Mouse (Mus musculus): ENCODE measurements around the gene Fyttd1. TPM values are rescaled to one million over a fixed set of nuclear protein-coding genes. Genes with fewer than 3 reads are reported as not detected.

The Fyttd1 gene
- polyA plus RNA-seq, 1 experiment from 2014 or later: 160 TPM

GRCm38 (mm10) chr16:32945379-32945778 lies 68.1 kb downstream of the Fyttd1 start:
- Histone ChIP-seq H3K27ac (ENCODE audit: low read depth, low read length) (no peak overlapping the region), H3K4me2 (ENCODE audit: low read length) (no peak overlapping the region), H3K9ac (ENCODE audit: low read length) (no peak overlapping the region), H3K27me3 (replicated peaks; ENCODE audit: control insufficient read depth, insufficient read depth, low read length) (no peaks in the 10 kb centered on the region), H3K9me3 (replicated peaks; ENCODE audit: control insufficient read depth, low read length) (no peaks in the 10 kb centered on the region), H3K36me3 (ENCODE audit: control insufficient read depth, insufficient read depth, low read length) (no peaks in the 10 kb centered on the region), H3K4me3 (ENCODE audit: low read depth, low read length) (no peak overlapping the region), H3K4me1 (ENCODE audit: control insufficient read depth, insufficient read depth, low read length) (no peaks in the 10 kb centered on the region)
- DNase-seq (ENCODE audit: low spot score) (no peak), ATAC-seq (no peak)
- 21% methylated on average over 5 of the region's 5 CpGs for WGBS

DNA sequence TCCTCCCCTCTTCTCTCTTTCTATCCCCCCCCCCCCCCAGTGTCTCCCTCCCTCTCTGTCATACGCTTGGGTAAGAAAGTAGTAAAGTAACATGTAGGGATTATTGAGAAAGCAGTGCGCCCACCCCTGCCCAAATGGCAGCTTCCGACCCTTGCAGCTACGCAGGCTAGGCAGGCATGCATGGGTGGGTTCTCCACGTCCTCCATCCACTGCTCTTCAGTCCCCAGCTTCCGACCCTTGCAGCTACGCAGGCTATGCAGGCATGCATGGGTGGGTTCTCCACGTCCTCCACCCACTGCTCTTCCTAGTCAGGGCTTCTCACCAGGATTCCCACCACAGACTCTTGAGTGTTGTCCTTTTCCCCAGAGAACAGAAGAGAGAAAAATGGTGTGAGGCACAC lies 70.7 kb downstream of the Fyttd1 start:
- Histone ChIP-seq H3K36me3 (ENCODE audit: control insufficient read depth, insufficient read depth, low read length) (peaks cover 7% of the 10 kb centered on the region; the same call in 1 of the 2 replicates), H3K9ac (ENCODE audit: low read length) (no peak overlapping the region), H3K4me3 (ENCODE audit: low read depth, low read length) (no peak overlapping the region), H3K4me1 (ENCODE audit: control insufficient read depth, insufficient read depth, low read length) (no peaks in the 10 kb centered on the region), H3K27ac (ENCODE audit: low read depth, low read length) (no peak overlapping the region), H3K27me3 (replicated peaks; ENCODE audit: control insufficient read depth, insufficient read depth, low read length) (no peaks in the 10 kb centered on the region), H3K4me2 (ENCODE audit: low read length) (no peak overlapping the region), H3K9me3 (replicated peaks; ENCODE audit: control insufficient read depth, low read length) (no peaks in the 10 kb centered on the region)
- DNase-seq (ENCODE audit: low spot score) (no peak), ATAC-seq (no peak)
- WGBS: 81% methylated on average over 8 of the region's 8 CpGs

GRCm38 (mm10) chr16:32948656-32949055 lies 71.4 kb downstream of the Fyttd1 start:
- no peak overlapping the region for H3K4me2 ChIP-seq (ENCODE audit: low read length)
- H3K4me1 ChIP-seq (ENCODE audit: control insufficient read depth, insufficient read depth, low read length): no peaks in the 10 kb centered on the region
- H3K9ac ChIP-seq (ENCODE audit: low read length): no peak overlapping the region
- H3K27me3 ChIP-seq (replicated peaks; ENCODE audit: control insufficient read depth, insufficient read depth, low read length): no peaks in the 10 kb centered on the region
- H3K27ac ChIP-seq (ENCODE audit: low read depth, low read length): no peak overlapping the region
- no peak for DNase-seq (ENCODE audit: low spot score)
- H3K4me3 ChIP-seq (ENCODE audit: low read depth, low read length): no peak overlapping the region
- WGBS: 84% methylated on average over 5 of the region's 5 CpGs
- H3K36me3 ChIP-seq (ENCODE audit: control insufficient read depth, insufficient read depth, low read length): peaks cover 8% of the 10 kb centered on the region; the same call in 1 of the 2 replicates
- H3K9me3 ChIP-seq (replicated peaks; ENCODE audit: control insufficient read depth, low read length): no peaks in the 10 kb centered on the region
- ATAC-seq: no peak

- Histone ChIP-seq H3K27ac (ENCODE audit: low read depth, low read length) (no peak overlapping the region), H3K4me1 (ENCODE audit: control insufficient read depth, insufficient read depth, low read length) (no peaks in the 10 kb centered on the region), H3K4me3 (ENCODE audit: low read depth, low read length) (no peak overlapping the region), H3K27me3 (replicated peaks; ENCODE audit: control insufficient read depth, insufficient read depth, low read length) (no peaks in the 10 kb centered on the region), H3K9ac (ENCODE audit: low read length) (no peak overlapping the region), H3K36me3 (ENCODE audit: control insufficient read depth, insufficient read depth, low read length) (peaks cover 8% of the 10 kb centered on the region; the same call in 1 of the 2 replicates), H3K9me3 (replicated peaks; ENCODE audit: control insufficient read depth, low read length) (no peaks in the 10 kb centered on the region), H3K4me2 (ENCODE audit: low read length) (no peak overlapping the region)
- no peak for ATAC-seq
- DNase-seq (ENCODE audit: low spot score): no peak
Observed at GRCm38 (mm10) chr16:32949281-32949680, 72.0 kb downstream of the Fyttd1 start.

GRCm38 (mm10) chr16:32951074-32951473 lies 73.8 kb downstream of the Fyttd1 start:
- H3K36me3 ChIP-seq (ENCODE audit: control insufficient read depth, insufficient read depth, low read length): peaks cover 16% of the 10 kb centered on the region
- no peak overlapping the region for H3K27ac ChIP-seq (ENCODE audit: low read depth, low read length)
- H3K4me2 ChIP-seq (ENCODE audit: low read length): no peak overlapping the region
- 88% methylated on average over 2 of the region's 2 CpGs for WGBS
- ATAC-seq (no peak), DNase-seq (ENCODE audit: low spot score) (no peak)
- no peaks in the 10 kb centered on the region for H3K4me1 ChIP-seq (ENCODE audit: control insufficient read depth, insufficient read depth, low read length)
- H3K27me3 ChIP-seq (replicated peaks; ENCODE audit: control insufficient read depth, insufficient read depth, low read length): no peaks in the 10 kb centered on the region
- H3K4me3 ChIP-seq (ENCODE audit: low read depth, low read length): no peak overlapping the region
- no peaks in the 10 kb centered on the region for H3K9me3 ChIP-seq (replicated peaks; ENCODE audit: control insufficient read depth, low read length)
- H3K9ac ChIP-seq (ENCODE audit: low read length): no peak overlapping the region

GRCm38 (mm10) chr16:32953806-32954205 lies 76.5 kb downstream of the Fyttd1 start:
- Histone ChIP-seq H3K9ac (ENCODE audit: low read length) (no peak overlapping the region), H3K27ac (ENCODE audit: low read depth, low read length) (no peak overlapping the region), H3K36me3 (ENCODE audit: control insufficient read depth, insufficient read depth, low read length) (peaks cover 20% of the 10 kb centered on the region), H3K4me2 (ENCODE audit: low read length) (no peak overlapping the region), H3K27me3 (replicated peaks; ENCODE audit: control insufficient read depth, insufficient read depth, low read length) (no peaks in the 10 kb centered on the region), H3K4me1 (ENCODE audit: control insufficient read depth, insufficient read depth, low read length) (no peaks in the 10 kb centered on the region), H3K9me3 (replicated peaks; ENCODE audit: control insufficient read depth, low read length) (no peaks in the 10 kb centered on the region), H3K4me3 (ENCODE audit: low read depth, low read length) (no peak overlapping the region)
- 84% methylated on average over 5 of the region's 5 CpGs for WGBS
- no peak for ATAC-seq
- no peak for DNase-seq (ENCODE audit: low spot score)

DNA sequence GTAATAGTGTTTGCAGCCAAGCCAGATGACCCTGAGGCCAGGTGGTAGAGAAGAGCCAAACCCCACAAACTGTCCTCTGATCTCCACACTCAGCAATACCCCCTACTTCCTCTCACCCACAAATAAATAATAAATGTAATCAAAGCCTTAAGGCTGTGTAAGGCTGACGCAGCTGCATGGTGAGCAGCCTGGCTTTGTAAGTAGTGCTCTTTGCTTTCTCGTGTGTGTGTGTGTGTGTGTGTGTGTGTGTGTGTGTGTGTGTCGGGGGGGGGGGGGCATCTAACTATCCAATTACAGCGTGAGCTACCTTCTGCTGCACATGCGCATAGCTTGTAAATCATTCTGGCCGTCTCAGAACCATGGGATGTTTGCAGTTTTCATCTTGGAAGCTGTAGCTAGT lies 77.0 kb downstream of the Fyttd1 start:
- Histone ChIP-seq H3K27me3 (replicated peaks; ENCODE audit: control insufficient read depth, insufficient read depth, low read length) (no peaks in the 10 kb centered on the region), H3K36me3 (ENCODE audit: control insufficient read depth, insufficient read depth, low read length) (peaks cover 21% of the 10 kb centered on the region), H3K27ac (ENCODE audit: low read depth, low read length) (no peak overlapping the region), H3K4me2 (ENCODE audit: low read length) (no peak overlapping the region), H3K9me3 (replicated peaks; ENCODE audit: control insufficient read depth, low read length) (no peaks in the 10 kb centered on the region), H3K4me1 (ENCODE audit: control insufficient read depth, insufficient read depth, low read length) (no peaks in the 10 kb centered on the region), H3K4me3 (ENCODE audit: low read depth, low read length) (no peak overlapping the region), H3K9ac (ENCODE audit: low read length) (no peak overlapping the region)
- 73% methylated on average over 6 of the region's 6 CpGs for WGBS
- DNase-seq (ENCODE audit: low spot score) (no peak), ATAC-seq (no peak)

DNA sequence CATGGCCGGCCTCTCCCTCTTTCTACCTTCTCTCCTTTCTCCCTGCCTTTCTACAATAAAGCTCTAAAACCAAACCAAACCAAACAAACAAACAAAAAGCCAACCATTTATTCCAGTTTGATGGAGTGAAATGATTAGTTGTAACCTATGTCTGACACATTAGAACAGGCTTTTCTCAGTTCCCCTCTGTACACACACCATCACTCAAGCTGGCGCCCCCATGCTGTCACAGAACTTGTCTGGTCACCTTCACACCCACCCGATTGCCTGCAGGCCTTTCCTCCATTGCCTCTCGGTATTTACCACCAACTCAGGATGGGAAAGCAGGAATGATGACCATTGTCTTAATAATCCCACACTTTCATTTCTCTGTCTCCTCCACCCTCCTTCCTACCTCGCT lies 79.6 kb downstream of the Fyttd1 start:
- ATAC-seq (no peak), DNase-seq (ENCODE audit: low spot score) (no peak)
- Histone ChIP-seq H3K4me1 (ENCODE audit: control insufficient read depth, insufficient read depth, low read length) (no peaks in the 10 kb centered on the region), H3K9me3 (replicated peaks; ENCODE audit: control insufficient read depth, low read length) (no peaks in the 10 kb centered on the region), H3K4me3 (ENCODE audit: low read depth, low read length) (no peak overlapping the region), H3K27me3 (replicated peaks; ENCODE audit: control insufficient read depth, insufficient read depth, low read length) (no peaks in the 10 kb centered on the region), H3K27ac (ENCODE audit: low read depth, low read length) (no peak overlapping the region), H3K9ac (ENCODE audit: low read length) (no peak overlapping the region), H3K36me3 (ENCODE audit: control insufficient read depth, insufficient read depth, low read length) (peaks cover 36% of the 10 kb centered on the region), H3K4me2 (ENCODE audit: low read length) (no peak overlapping the region)
- 72% methylated on average over 5 of the region's 5 CpGs for WGBS
